Mouse (Mus musculus) midbrain, postnatal 0 days (tissue): ENCODE measurements at regions not wholly inside any gene's neighbourhood (a gene's known extent, or its start where the extent isn't known, plus 50 kb on each side); places are given as distances from the start of the nearest gene placed in this dataset.

Source experiments
- ATAC-seq: fragments of 200-750 bp; cut with Nextera tagmentation; 2 replicates; pipeline ENCODE4 v1.8.0; 2017; ENCODE audit warnings: moderate number of reproducible peaks, mild to moderate bottlenecking, moderate TSS enrichment, moderate library complexity; ENCODE audit not compliant: low FRiP score
- DNase-seq: peaks from one replicate; pipeline ENCODE4 v3.0.0-alpha.2; 2015; ENCODE audit warnings: low spot score
- H3K27ac ChIP-seq: fragments of 300-500 bp; sonication (generic); 2 replicates; pipeline ENCODE4 v1.5.1; 2014; ENCODE audit warnings: low read depth, mild to moderate bottlenecking, low read length, mixed read lengths
- H3K27me3 ChIP-seq: fragments of 300-500 bp; sonication (generic); 2 replicates; pipeline ENCODE4 v1.6.1; 2014; ENCODE audit warnings: low read length, control low read depth, mixed read lengths; ENCODE audit not compliant: insufficient read depth
- H3K36me3 ChIP-seq: fragments of 300-500 bp; sonication (generic); 2 replicates; pipeline ENCODE4 v1.6.1; 2014; ENCODE audit warnings: low read length, control low read depth, mixed read lengths; ENCODE audit not compliant: insufficient read depth
- H3K4me1 ChIP-seq: fragments of 300-500 bp; sonication (generic); 2 replicates; pipeline ENCODE4 v1.6.1; 2014; ENCODE audit warnings: mild to moderate bottlenecking, control low read depth, antibody characterized with exemption, low read length, mixed read lengths; ENCODE audit not compliant: insufficient read depth
- H3K4me2 ChIP-seq: fragments of 300-500 bp; sonication (generic); 2 replicates; pipeline ENCODE4 v1.6.1; 2014; ENCODE audit warnings: low read depth, mild to moderate bottlenecking, low read length, mixed read lengths; ENCODE audit not compliant: poor library complexity, severe bottlenecking
- H3K4me3 ChIP-seq: fragments of 300-500 bp; sonication (generic); 2 replicates; pipeline ENCODE4 v1.5.1; 2014; ENCODE audit warnings: low read depth, mild to moderate bottlenecking, low read length, moderate library complexity
- H3K9ac ChIP-seq: fragments of 300-500 bp; sonication (generic); replicated peaks from 2 replicates; pipeline ENCODE4 v1.6.1; 2014; ENCODE audit warnings: mild to moderate bottlenecking, low read length, moderate library complexity, mixed read lengths; ENCODE audit not compliant: poor library complexity, severe bottlenecking
- H3K9me3 ChIP-seq: fragments of 300-500 bp; sonication (generic); 2 replicates; pipeline ENCODE4 v1.6.1; 2016; ENCODE audit warnings: low read length, control low read depth
- CTCF ChIP-seq: IDR thresholded peaks from 2 replicates; pipeline ENCODE4 v1.5.1; 2016; ENCODE audit warnings: antibody characterized with exemption, mild to moderate bottlenecking
- WGBS: fragments of 180-500 bp; shearing (Covaris S2); extraction: QIAGEN DNeasy Blood & Tissue Kit; methylation state at CpG from one replicate; pipeline ENCODE4 v1.1.7; 2014; 5-methylcytosine and 5-hydroxymethylcytosine counted together

DNA sequence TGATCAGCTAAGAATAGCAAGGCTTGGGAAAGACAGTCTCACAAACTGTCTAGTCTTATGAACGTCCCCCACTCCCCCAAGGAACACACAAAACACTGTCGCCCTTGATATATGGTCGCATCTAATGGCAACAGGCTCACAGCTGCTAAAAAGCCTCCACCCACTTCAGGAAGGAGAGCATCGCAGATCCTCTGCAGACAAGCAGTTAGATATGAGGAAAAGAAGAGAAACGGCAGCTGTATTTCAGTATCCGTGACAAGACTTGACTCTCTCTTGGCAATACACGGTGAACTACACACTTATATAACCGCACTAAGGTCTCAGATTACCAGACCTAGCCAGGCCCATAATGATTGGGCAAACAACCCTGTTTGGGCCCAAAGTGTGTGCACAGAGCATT is 161.5 kb upstream of the Sh3bp4 start:
- no peaks in the 10 kb centered on the region for H3K27me3 ChIP-seq
- H3K9me3 ChIP-seq: no peaks in the 10 kb centered on the region
- H3K9ac ChIP-seq: no peak overlapping the region
- DNase-seq: no peak
- no peak overlapping the region for H3K4me2 ChIP-seq
- no peak for TF ChIP-seq CTCF
- H3K4me1 ChIP-seq: 0 out of 2 replicates have a peak, but pooled peaks cover 3% of the 10 kb centered on the region
- no peak overlapping the region for H3K27ac ChIP-seq
- no peak overlapping the region for H3K4me3 ChIP-seq
- WGBS: 81% methylated on average over 8 of the region's 8 CpGs
- no peaks in the 10 kb centered on the region for H3K36me3 ChIP-seq
- no peak for ATAC-seq

DNA sequence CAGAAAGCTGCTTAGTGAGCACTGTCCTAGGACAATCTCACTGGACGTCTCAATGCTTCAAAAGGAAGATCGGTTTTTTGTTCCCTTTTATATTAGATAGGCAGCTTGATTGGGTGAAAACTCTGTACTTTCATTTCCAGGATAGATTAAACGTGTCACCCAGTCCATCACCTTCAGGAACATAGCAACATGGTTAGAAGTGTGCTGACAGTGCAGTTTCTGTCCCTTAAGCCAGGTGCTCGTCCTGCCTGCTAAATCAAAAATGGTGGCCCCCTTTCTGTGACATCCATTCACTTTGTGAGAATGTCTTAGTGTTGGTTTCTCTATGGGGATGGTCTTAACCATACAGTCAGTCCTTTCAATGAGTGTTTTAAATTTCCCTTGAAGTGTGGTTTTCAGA is 160.9 kb upstream of the Sh3bp4 start:
- H3K36me3 ChIP-seq: no peaks in the 10 kb centered on the region
- 45% methylated on average over 4 of the region's 4 CpGs for WGBS
- peaks cover 4% of the 10 kb centered on the region; the same call in 1 of the 2 replicates for H3K9me3 ChIP-seq
- no peak overlapping the region for H3K4me3 ChIP-seq
- ATAC-seq (no peak), DNase-seq (no peak)
- TF ChIP-seq CTCF: no peak
- H3K27ac ChIP-seq: peak overlapping the region; percentile 58
- no peaks in the 10 kb centered on the region for H3K27me3 ChIP-seq
- H3K4me2 ChIP-seq: no peak overlapping the region
- H3K4me1 ChIP-seq: 0 out of 2 replicates have a peak, but pooled peaks cover 3% of the 10 kb centered on the region
- H3K9ac ChIP-seq: no peak overlapping the region

DNA sequence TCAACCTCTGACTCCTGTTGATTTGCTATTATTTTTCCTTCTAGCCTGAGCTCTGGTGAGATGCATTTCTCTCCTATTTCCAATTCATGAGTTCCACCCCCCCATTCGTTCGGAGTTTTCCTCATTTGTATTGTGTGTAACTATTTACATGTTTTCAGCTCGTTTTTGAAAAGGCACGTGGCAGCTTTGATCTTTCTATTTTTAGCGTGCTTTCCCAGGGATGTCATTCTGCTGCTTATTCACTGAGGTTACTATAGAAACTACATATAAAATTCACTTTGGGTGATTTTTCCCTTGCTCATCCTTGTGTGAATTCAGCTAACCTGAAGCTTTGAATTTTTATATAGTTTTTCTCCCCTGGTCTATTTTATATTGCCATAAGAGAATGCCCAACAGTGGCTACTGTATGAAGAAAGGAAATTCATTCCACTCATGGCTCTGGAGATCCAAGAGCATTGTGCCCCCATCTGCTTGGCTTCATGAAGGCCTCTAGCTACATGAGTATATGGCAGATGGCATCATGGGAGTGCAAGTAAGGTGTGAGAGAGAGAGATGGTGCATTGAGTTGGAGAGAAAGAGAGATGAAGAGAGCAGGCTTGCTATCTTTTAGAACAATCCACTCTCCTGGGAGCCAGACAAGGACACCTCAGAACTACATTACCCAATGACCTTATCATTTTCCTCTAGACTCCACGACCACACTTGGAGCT is 160.2 kb upstream of the Sh3bp4 start:
- Histone ChIP-seq H3K9ac (no peak overlapping the region), H3K4me1 (0 out of 2 replicates have a peak, but pooled peaks cover 3% of the 10 kb centered on the region), H3K9me3 (peaks cover 5% of the 10 kb centered on the region; the same call in 1 of the 2 replicates), H3K27ac (peak overlapping the region; percentile 58), H3K27me3 (no peaks in the 10 kb centered on the region), H3K36me3 (no peaks in the 10 kb centered on the region), H3K4me3 (no peak overlapping the region), H3K4me2 (no peak overlapping the region)
- no peak for TF ChIP-seq CTCF
- ATAC-seq (peak; percentile 63; the same call in 1 of the 2 replicates), DNase-seq (peak; percentile 47)
- 19% methylated on average over 6 of the region's 6 CpGs for WGBS

DNA sequence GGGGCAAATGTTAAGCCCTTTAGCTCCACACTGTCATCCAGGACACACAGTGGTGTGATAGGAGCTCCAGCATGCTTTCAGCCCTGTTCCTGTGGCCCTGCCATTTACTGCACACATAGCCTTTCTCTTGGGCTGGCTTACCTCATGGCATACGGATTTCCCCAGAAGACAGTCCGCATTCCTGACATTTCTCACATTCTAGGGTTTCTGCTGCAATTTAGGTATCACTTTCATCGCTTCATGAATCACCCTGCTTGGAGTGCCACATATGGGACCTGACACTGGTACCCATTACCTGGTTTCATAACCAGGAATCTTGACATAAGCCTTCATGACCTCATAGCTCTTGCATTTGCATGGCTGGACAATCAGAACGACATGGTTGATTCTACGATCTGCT is 158.5 kb upstream of the Sh3bp4 start:
- peaks cover 5% of the 10 kb centered on the region; the same call in 1 of the 2 replicates for H3K9me3 ChIP-seq
- DNase-seq (no peak), ATAC-seq (no peak)
- H3K27me3 ChIP-seq: no peaks in the 10 kb centered on the region
- 0 out of 2 replicates have a peak, but pooled peaks cover 3% of the 10 kb centered on the region for H3K4me1 ChIP-seq
- no peak overlapping the region for H3K4me3 ChIP-seq
- H3K27ac ChIP-seq: no peak overlapping the region
- TF ChIP-seq CTCF: no peak
- H3K9ac ChIP-seq: no peak overlapping the region
- 86% methylated on average over 5 of the region's 5 CpGs for WGBS
- no peak overlapping the region for H3K4me2 ChIP-seq
- no peaks in the 10 kb centered on the region for H3K36me3 ChIP-seq

DNA sequence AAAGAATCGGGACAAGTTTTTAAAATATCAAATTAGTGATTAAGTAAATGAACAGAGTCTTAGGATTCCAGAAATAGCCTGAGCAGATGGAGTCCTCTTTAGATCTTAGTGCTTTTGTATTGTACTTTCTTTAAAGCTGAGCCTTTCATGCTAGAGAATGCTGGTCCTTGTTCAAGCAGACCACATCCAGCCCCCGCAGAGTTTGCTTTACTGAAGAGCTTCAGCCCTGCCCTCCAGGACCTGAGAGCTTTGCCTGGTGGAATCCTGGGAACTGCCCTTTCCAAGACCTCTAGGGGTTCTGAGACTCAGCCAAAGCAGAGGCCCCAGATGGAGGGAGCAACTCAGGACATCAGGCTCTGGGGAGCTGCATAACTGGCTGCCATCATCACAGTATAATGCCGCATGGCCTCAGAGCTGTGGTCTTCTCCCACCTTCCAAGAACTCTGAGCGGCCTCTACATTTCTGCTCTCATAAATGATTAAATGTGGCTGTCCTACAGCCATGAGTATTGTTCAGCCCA is 153.6 kb upstream of the Sh3bp4 start:
- no peaks in the 10 kb centered on the region for H3K4me1 ChIP-seq
- TF ChIP-seq CTCF: no peak
- H3K36me3 ChIP-seq: no peaks in the 10 kb centered on the region
- H3K9ac ChIP-seq: no peak overlapping the region
- ATAC-seq (no peak), DNase-seq (no peak)
- H3K4me3 ChIP-seq: no peak overlapping the region
- WGBS: 75% methylated on average over 4 of the region's 4 CpGs
- H3K9me3 ChIP-seq: peaks cover 5% of the 10 kb centered on the region; the same call in 1 of the 2 replicates
- H3K27me3 ChIP-seq: no peaks in the 10 kb centered on the region
- H3K27ac ChIP-seq: no peak overlapping the region
- H3K4me2 ChIP-seq: no peak overlapping the region

DNA sequence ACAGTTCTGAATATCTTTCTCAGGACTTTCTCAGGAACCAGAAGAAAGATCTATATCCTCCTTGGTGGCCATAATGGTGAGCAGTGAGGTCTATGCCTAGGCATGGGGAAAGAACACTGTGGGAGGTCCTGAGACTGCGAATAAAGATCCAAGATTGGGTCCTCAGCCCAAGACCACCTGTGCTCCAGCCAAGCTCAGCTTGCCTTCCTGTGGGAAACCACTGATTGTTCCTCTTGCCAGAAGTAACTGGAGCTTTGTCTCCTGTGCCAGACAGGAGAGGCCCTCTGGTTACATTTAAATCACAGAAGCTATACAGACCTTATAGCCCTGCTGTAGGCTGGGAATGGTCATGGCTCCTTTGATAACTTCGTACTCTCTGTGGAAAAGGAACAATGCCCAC is 148.8 kb upstream of the Sh3bp4 start:
- Histone ChIP-seq H3K27me3 (no peaks in the 10 kb centered on the region), H3K36me3 (no peaks in the 10 kb centered on the region), H3K4me3 (no peak overlapping the region), H3K4me1 (no peaks in the 10 kb centered on the region), H3K4me2 (no peak overlapping the region), H3K9ac (no peak overlapping the region), H3K27ac (no peak overlapping the region), H3K9me3 (no peaks in the 10 kb centered on the region)
- DNase-seq (no peak), ATAC-seq (no peak)
- WGBS: 70% methylated on average over 2 of the region's 2 CpGs
- no peak for TF ChIP-seq CTCF
